Mouse (Mus musculus) CH12.LX (cell line): ENCODE results near the gene Gcnt3. TPM values are rescaled to one million over a fixed set of nuclear protein-coding genes. Genes with fewer than 3 reads are reported as not detected.

Experiments
- DNase-seq: peaks from one replicate; pipeline ENCODE4 v3.0.0-alpha.2; 2013; ENCODE audit errors: extremely low read depth
- H3K27ac ChIP-seq: 2 replicates; pipeline ENCODE4 v1.5.1; 2012; ENCODE audit warnings: low read depth, mild to moderate bottlenecking, control low read depth, moderate library complexity; ENCODE audit not compliant: insufficient read depth
- H3K27me3 ChIP-seq: replicated peaks from 2 replicates; pipeline ENCODE3; 2012; ENCODE audit warnings: inconsistent platforms
- H3K36me3 ChIP-seq, 2 experiments: replicated peaks in 1 of 2; 2 replicates each; pipeline versions ENCODE3 to v1.6.1; 2012; ENCODE audit warnings: inconsistent platforms in 1 of 2, low read length in 1 of 2, mild to moderate bottlenecking in 1 of 2, mixed read lengths in 1 of 2, moderate library complexity in 1 of 2; ENCODE audit not compliant: control insufficient read depth in 1 of 2, insufficient read depth in 1 of 2
- H3K4me1 ChIP-seq, 2 experiments: 2 replicates each; pipeline ENCODE4 v1.6.1; 2012; ENCODE audit warnings: inconsistent platforms in 1 of 2, moderate library complexity in 1 of 2; ENCODE audit not compliant: insufficient read depth in 2 of 2, control insufficient read depth in 1 of 2
- H3K4me2 ChIP-seq: 2 replicates; pipeline ENCODE4 v1.6.1; 2012; ENCODE audit warnings: low read depth, mild to moderate bottlenecking, control low read depth; ENCODE audit not compliant: poor library complexity, insufficient read depth, severe bottlenecking
- H3K4me3 ChIP-seq, 3 experiments: fragments of 150-350 bp in 1 of 3; sonication (generic) in 1 of 3; replicated peaks in 1 of 3; 2 replicates each; pipeline versions ENCODE3 to v1.5.1; 2011 to 2012; ENCODE audit warnings: low read depth in 2 of 3, low read length in 2 of 3, mild to moderate bottlenecking in 2 of 3, moderate library complexity in 2 of 3, control low read depth in 1 of 3, improper control_type of control experiment in 1 of 3, inconsistent platforms in 1 of 3, mixed read lengths in 1 of 3; ENCODE audit not compliant: poor library complexity in 1 of 3
- H3K79me2 ChIP-seq: replicated peaks from 2 replicates; pipeline ENCODE4 v1.6.1; 2012; ENCODE audit warnings: mild to moderate bottlenecking, moderate library complexity; ENCODE audit not compliant: control insufficient read depth, poor library complexity, insufficient read depth, severe bottlenecking; ENCODE audit errors: extremely low read depth
- H3K9ac ChIP-seq: 2 replicates; pipeline ENCODE4 v1.6.1; 2012; ENCODE audit warnings: low read depth, mild to moderate bottlenecking, control low read depth, moderate library complexity; ENCODE audit not compliant: insufficient read depth
- H3K9me3 ChIP-seq: replicated peaks from 2 replicates; pipeline ENCODE3; 2012; ENCODE audit warnings: low read length, inconsistent platforms, mixed read lengths
- BHLHE40 ChIP-seq: IDR thresholded peaks from 2 replicates; pipeline ENCODE4 v1.6.1; 2011; ENCODE audit warnings: mild to moderate bottlenecking, low read depth, low read length, improper control_type of control experiment
- CTCF ChIP-seq, 2 experiments: IDR thresholded peaks in 1 of 2; conservative IDR thresholded peaks in 1 of 2; 2 replicates each; pipeline ENCODE4 v1.5.1; 2011 to 2012; ENCODE audit warnings: low read depth in 2 of 2, low read length in 2 of 2, improper control_type of control experiment in 1 of 2, inconsistent platforms in 1 of 2, mild to moderate bottlenecking in 1 of 2, moderate library complexity in 1 of 2
- E2F4 ChIP-seq: IDR thresholded peaks from 2 replicates; pipeline ENCODE4 v1.6.1; 2011; ENCODE audit warnings: low read depth, low read length, improper control_type of control experiment; ENCODE audit not compliant: insufficient replicate concordance
- EP300 ChIP-seq: IDR thresholded peaks from 2 replicates; pipeline ENCODE4 v1.6.1; 2011; ENCODE audit warnings: low read length, improper control_type of control experiment
- ETS1 ChIP-seq: conservative IDR thresholded peaks from 2 replicates; pipeline ENCODE4 v1.6.1; 2012; ENCODE audit warnings: low read depth, mild to moderate bottlenecking, inconsistent platforms, low read length, improper control_type of control experiment, moderate library complexity
- GABPA ChIP-seq: IDR thresholded peaks from 2 replicates; pipeline ENCODE4 v1.6.1; 2012; ENCODE audit warnings: low read depth, low read length, improper control_type of control experiment, inconsistent platforms; ENCODE audit not compliant: insufficient replicate concordance
- JUN ChIP-seq: IDR thresholded peaks from 2 replicates; pipeline ENCODE4 v1.6.1; 2011; ENCODE audit warnings: low read depth, mild to moderate bottlenecking, low read length, improper control_type of control experiment, moderate library complexity; ENCODE audit not compliant: insufficient read depth
- JUND ChIP-seq: conservative IDR thresholded peaks from 2 replicates; pipeline ENCODE4 v1.6.1; 2011; ENCODE audit warnings: low read depth, low read length, improper control_type of control experiment
- KAT2A ChIP-seq: IDR thresholded peaks from 2 replicates; pipeline ENCODE4 v1.6.1; 2012; ENCODE audit warnings: low read length, improper control_type of control experiment, inconsistent platforms; ENCODE audit not compliant: insufficient replicate concordance
- MAX ChIP-seq: IDR thresholded peaks from 2 replicates; pipeline ENCODE4 v1.6.1; 2011; ENCODE audit warnings: low read length, improper control_type of control experiment
- MAZ ChIP-seq: IDR thresholded peaks from 2 replicates; pipeline ENCODE4 v1.6.1; 2012; ENCODE audit warnings: low read depth, mild to moderate bottlenecking, inconsistent platforms, low read length, improper control_type of control experiment, moderate library complexity
- MEF2A ChIP-seq: IDR thresholded peaks from 2 replicates; pipeline ENCODE4 v1.6.1; 2014; ENCODE audit warnings: low read depth, mild to moderate bottlenecking, inconsistent platforms, low read length, improper control_type of control experiment, borderline replicate concordance
- MXI1 ChIP-seq: IDR thresholded peaks from 2 replicates; pipeline ENCODE4 v1.6.1; 2011; ENCODE audit warnings: mild to moderate bottlenecking, low read depth, low read length, improper control_type of control experiment
- NELFE ChIP-seq: IDR thresholded peaks from 2 replicates; pipeline ENCODE4 v1.6.1; 2011; ENCODE audit warnings: low read depth, low read length, improper control_type of control experiment
- POLR2A ChIP-seq: IDR thresholded peaks from 2 replicates; pipeline ENCODE4 v1.6.1; 2011; ENCODE audit warnings: low read depth, mild to moderate bottlenecking, improper control_type of control experiment, low read length
- POLR2AphosphoS2 ChIP-seq: IDR thresholded peaks from 2 replicates; pipeline ENCODE4 v1.6.1; 2011; ENCODE audit warnings: low read depth, low read length, improper control_type of control experiment
- RAD21 ChIP-seq: IDR thresholded peaks from 2 replicates; pipeline ENCODE4 v1.6.1; 2011; ENCODE audit warnings: low read depth, mild to moderate bottlenecking, low read length, improper control_type of control experiment, moderate library complexity
- SIN3A ChIP-seq: IDR thresholded peaks from 2 replicates; pipeline ENCODE4 v1.6.1; 2012; ENCODE audit warnings: low read length, improper control_type of control experiment, inconsistent platforms
- SMC3 ChIP-seq: IDR thresholded peaks from 2 replicates; pipeline ENCODE4 v1.6.1; 2011; ENCODE audit warnings: low read depth, low read length, improper control_type of control experiment
- USF1 ChIP-seq: IDR thresholded peaks from 2 replicates; pipeline ENCODE4 v1.6.1; 2014; ENCODE audit warnings: low read depth, mild to moderate bottlenecking, inconsistent platforms, low read length, improper control_type of control experiment
- ZMIZ1 ChIP-seq: IDR thresholded peaks from 2 replicates; pipeline ENCODE4 v1.6.1; 2012; ENCODE audit warnings: low read depth, mild to moderate bottlenecking, inconsistent platforms, low read length, improper control_type of control experiment
- dilution Hi-C: fragments of 300-500 bp; cut with MboI; formaldehyde crosslinking; loops from 2 replicates; pipeline ENCODE4 v1.14.3; 2020; ENCODE audit warnings: low sequenced_read_pairs; ENCODE audit not compliant: extremely low pct_unique_long_range_greater_than_20kb, extremely low pct_ligation_motif_present
- in situ Hi-C: fragments of 300-500 bp; cut with MboI; formaldehyde crosslinking; loops from 3 replicates; pipeline ENCODE4 v1.14.3; 2019; ENCODE audit warnings: low sequenced_read_pairs, low pct_ligation_motif_present, low pct_unique_long_range_greater_than_20kb, mixed read lengths
- polyA plus RNA-seq: library from polyadenylated mRNA; unstranded; fragments of >175 nt; gene quantifications from 2 replicates; pipeline ENCODE4 v1.2.1, GENCODE M21; 2012; ENCODE audit warnings: low read depth; ENCODE audit not compliant: insufficient read length
- total RNA-seq, 2 experiments: library from RNA; depleted of rRNA; stranded (reverse); fragments of 300-350 nt in 1 of 2; fragments of >200 nt in 1 of 2; gene quantifications; 2 replicates each; pipeline ENCODE4 v1.2.3; 2012 to 2014

The Gcnt3 gene
- total and polyA plus RNA-seq, 3 experiments, result 0.04 TPM; not detected in 1

DNA sequence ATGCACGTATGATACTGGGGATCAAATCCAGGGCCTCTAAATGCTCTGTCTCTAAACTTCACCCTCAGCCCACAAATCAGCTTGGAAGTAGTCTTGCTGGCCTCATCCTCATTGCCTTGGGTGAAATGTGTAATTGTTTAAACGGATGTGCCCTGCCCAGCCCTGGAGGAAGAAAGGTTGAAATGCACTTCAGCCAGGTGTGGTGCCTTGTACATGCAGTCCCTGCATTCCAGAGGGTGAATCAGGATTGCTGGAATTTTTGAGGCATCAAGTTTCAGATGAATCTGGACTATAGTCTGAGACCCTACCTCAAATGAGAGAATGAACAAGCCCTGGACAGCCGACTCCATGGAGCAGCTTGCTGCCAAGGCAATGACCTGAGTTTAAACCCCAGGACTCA is 10.0 kb upstream of the Gcnt3 start:
- H3K79me2 ChIP-seq, result no peaks in the 10 kb centered on the region
- in situ Hi-C loops, result no loop called here
- H3K27ac ChIP-seq, result no peak overlapping the region
- no peak overlapping the region for H3K4me2 ChIP-seq
- no peak for DNase-seq
- H3K9ac ChIP-seq, result no peak overlapping the region
- peaks cover 0 to 9% of the 10 kb centered on the region in 2 experiments; a peak in 2 of 4 replicates for H3K4me1 ChIP-seq
- H3K9me3 ChIP-seq, result no peaks in the 10 kb centered on the region
- H3K4me3 ChIP-seq, result no peak overlapping the region
- dilution Hi-C loops, result no loop called here
- TF ChIP-seq ETS1 (no peak), MAZ (no peak), MAX (no peak), JUND (no peak), JUN (no peak), POLR2A (no peak), CTCF (conservative IDR thresholded peaks at IDR 0.05 in 1 of 2, IDR thresholded peaks at IDR 0.05 in 1 of 2; ENCODE audit: low read depth in 2 of 2, low read length in 2 of 2) (no peak), MEF2A (no peak)
- H3K36me3 ChIP-seq, result no peaks in the 10 kb centered on the region
- no peaks in the 10 kb centered on the region for H3K27me3 ChIP-seq

GRCm38 (mm10) chr9:70046255-70046654 is 8.4 kb upstream of the Gcnt3 start:
- in situ Hi-C loops (no loop called here), dilution Hi-C loops (no loop called here)
- Histone ChIP-seq H3K9me3 (no peaks in the 10 kb centered on the region), H3K4me3 (no peak overlapping the region), H3K36me3 (no peaks in the 10 kb centered on the region), H3K79me2 (no peaks in the 10 kb centered on the region), H3K9ac (no peak overlapping the region), H3K4me1 (peaks cover 0 to 9% of the 10 kb centered on the region in 2 experiments; a peak in 2 of 4 replicates), H3K4me2 (no peak overlapping the region), H3K27me3 (no peaks in the 10 kb centered on the region), H3K27ac (no peak overlapping the region)
- no peak for DNase-seq
- TF ChIP-seq MEF2A (no peak), NELFE (no peak), E2F4 (no peak), MXI1 (no peak), SMC3 (no peak), RAD21 (no peak), ZMIZ1 (no peak), KAT2A (no peak), SIN3A (no peak), POLR2AphosphoS2 (no peak), BHLHE40 (no peak), USF1 (no peak), EP300 (no peak), GABPA (no peak)
